Mouse (Mus musculus): ENCODE measurements at regions not wholly inside any gene's neighbourhood (a gene's known extent, or its start where the extent isn't known, plus 50 kb on each side); places are given as distances from the start of the nearest gene placed in this dataset.

GRCm38 (mm10) chr11:24340677-24341076 is 262.8 kb downstream of the Bcl11a start:
- no peak for DNase-seq (ENCODE audit: low spot score in 2 of 2)

- no peak for DNase-seq (ENCODE audit: low spot score in 2 of 2)
Observed at GRCm38 (mm10) chr11:24341650-24342049, 263.8 kb downstream of the Bcl11a start.

DNA sequence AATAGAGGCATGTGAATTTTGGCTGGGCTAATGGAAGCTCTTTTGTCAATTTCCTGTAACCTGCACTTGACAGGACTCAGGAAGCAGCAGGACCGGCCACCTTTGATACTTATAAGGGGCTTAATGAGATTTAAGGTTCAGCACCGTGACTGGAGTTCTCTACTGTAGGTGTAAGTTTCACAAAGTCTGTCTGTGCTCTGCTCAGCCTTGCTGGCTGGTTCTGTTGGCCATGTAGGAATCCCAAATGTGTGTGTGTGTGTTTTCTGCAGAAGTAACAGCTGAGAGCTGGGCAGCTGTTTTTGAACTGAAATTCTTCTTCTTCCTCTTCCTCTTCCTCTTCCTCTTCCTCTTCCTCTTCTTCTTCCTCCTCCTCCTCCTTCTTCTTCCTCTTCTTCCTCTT is 264.3 kb downstream of the Bcl11a start:
- no peak for DNase-seq (ENCODE audit: low spot score in 2 of 2)

DNA sequence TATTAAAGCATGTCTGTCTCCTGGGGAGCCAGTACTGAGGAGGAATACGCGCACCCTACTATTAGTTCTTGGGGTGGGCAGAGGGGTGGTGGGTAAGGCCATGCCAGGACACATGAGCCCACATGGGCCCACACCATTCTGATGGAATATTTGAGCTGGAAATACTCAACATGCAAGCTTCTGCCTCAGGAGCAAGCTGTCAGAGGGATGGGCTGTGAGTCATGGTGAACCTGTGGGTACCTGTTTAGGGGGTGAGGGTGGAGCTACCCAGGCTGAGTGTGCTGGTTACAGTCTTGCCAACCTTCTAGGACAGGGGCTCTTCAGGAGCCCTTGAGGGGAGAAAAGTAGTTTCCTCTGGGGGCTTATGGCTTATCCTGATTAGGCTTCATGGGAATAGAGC is 264.9 kb downstream of the Bcl11a start:
- no peak for DNase-seq (ENCODE audit: low spot score in 2 of 2)

DNA sequence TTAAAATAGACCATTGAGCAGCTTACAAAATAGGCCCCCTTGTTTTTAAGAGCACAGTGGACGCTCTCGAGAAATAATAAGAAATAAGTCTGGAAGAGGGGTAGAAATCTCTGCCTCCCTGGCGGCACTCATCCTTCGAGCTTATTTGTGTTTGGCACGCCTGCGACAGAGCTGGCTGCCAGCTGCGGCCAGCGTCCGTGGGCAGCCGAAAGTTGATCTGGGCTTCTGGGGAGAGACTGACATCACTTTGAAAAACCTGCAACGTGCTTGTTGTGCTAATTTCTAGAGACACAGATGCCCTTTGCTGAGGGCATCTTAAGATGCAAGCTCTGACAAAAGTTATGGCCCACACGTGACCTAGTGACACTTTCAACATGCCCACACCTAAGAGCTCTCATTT is 269.4 kb downstream of the Bcl11a start:
- DNase-seq (ENCODE audit: low spot score in 2 of 2) = no peak

DNA sequence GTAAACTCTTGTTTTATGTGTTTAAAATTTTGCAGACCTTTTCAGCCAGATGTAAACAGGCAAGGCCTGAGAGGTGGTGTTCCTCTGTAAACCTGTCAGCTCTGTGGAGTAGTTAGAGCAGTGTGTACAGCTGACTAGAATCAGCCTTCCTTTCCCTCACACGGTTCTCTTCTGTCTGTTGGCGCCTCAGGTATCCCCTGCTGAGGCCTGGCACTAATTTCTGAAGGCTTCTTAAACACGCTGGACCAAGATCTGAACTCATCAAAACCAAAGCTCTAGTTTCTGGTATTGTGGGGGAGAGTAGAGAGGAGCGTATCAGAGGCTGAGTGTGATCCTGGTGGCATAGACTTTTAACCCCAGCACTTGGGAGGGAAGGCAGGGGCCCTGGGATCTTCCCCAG is 270.9 kb downstream of the Bcl11a start:
- DNase-seq (ENCODE audit: low spot score in 2 of 2) = no peak

DNA sequence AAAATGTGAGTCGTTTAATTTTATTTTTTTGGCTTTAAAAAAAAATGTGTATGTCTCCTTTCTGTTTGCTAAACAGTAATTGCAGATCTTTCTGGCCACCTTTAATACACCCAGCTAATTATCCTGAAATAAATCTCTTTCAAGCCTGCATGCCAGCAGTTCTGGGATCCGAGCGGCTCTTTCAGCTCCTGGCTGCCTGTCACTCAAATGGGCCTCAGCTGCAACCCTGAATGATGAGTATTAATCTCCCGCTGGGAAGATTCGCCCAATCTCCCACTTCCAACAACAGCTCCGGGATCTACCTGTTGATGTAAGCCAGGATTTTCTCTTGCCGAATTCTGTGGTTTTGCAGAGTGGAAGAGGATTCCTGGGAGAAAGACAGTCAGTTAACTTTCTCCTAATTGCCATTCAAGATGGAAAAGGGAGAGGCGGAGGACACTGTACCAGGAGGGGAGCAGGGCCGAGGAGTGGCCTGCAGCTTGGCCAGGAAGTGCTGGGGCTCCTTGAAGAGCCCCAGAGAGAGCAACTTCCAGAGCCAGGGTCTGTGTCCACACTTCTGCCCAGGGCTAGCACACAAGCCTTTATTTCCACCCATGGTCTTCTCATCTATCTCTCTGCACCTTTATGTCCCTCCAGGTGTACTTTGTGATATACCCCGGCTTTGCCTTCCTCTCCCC is 272.2 kb downstream of the Bcl11a start:
- no peak for DNase-seq (ENCODE audit: low spot score in 2 of 2)

DNA sequence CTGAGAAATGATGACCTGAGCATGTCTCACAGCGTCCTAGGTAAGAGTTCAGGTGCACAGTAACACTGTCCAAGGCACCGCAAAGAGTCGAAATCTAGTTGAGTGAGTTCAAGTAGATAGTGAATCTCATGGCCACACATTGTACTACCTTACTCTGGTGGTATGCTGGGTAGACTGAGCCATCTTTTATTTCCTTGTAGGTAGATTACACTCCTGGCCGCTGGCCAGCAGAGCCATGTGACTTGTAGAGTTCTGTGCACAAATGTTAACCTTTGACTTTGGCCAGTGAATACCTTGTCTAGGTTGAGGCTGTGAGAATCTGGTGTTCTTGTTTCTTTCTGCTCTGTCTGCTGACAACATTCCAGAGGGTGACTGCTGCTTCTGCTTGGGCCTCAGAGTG is 273.0 kb downstream of the Bcl11a start:
- DNase-seq (ENCODE audit: low spot score in 2 of 2) = no peak

DNA sequence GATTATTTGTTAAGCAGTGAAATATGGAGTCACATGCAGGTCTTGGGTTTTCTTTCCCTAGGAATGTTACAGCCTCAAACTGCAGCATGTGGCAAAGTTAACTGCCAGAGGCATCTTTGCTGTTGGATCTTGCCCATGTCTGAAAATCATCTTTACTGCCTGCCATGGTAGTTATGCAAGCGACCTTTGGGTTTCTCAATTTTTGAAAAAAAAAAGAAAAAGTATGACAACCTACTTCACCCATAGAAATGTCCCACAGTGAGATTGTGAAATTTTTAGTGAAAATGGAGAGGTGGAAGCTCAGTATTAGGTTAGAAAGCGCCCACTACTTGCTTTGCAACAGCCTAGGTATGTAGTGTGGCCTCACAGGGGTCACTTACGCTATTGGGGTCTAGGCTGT is 274.2 kb downstream of the Bcl11a start:
- no peak for DNase-seq (ENCODE audit: low spot score in 2 of 2)

- peak; percentile 9 to 42 for DNase-seq (ENCODE audit: low spot score in 2 of 2)
Observed at GRCm38 (mm10) chr11:24353056-24353455, 275.2 kb downstream of the Bcl11a start.

GRCm38 (mm10) chr11:24357388-24357787 is 279.5 kb downstream of the Bcl11a start:
- DNase-seq (ENCODE audit: low spot score in 2 of 2) = no peak

DNA sequence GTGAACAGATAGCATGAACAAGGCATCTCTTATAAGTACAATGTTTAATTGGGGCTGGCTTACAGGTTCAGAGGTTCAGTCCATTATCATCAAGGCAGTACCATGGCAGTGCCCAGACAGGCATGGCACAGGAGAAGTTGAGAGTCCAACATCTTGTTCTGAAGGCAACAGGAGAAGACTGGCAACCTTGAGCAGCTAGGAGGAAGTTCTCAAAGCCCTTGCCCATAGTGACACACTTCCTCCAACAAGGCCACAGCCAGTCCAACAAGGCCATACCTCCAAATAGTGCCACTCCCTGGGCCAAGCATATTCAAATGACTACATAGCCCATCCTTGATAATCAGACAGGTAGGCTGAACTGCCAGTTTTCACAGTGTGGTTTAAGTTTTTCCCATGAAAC is 281.2 kb downstream of the Bcl11a start:
- no peak for DNase-seq (ENCODE audit: low spot score in 2 of 2)

GRCm38 (mm10) chr11:24361998-24362687 is 284.3 kb downstream of the Bcl11a start:
- no peak for DNase-seq (ENCODE audit: low spot score in 2 of 2)

DNA sequence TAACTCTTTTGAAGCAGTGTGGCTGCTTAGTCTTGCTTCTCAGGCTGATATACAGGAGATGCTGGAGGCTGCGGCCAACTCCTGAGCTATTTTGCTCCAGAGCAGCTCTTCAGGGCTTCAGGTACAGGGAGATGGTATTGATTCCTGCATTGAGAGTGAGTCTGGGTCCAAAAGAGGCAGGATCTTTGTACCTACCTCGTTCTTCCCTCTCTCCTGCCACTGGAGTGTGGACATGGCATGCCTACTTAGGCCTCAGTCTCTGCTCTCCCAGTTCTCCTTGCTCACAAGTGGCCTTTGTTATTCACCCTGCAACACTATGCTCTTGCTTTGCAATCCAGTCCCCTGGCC is 284.8 kb downstream of the Bcl11a start:
- no peak for DNase-seq (ENCODE audit: low spot score in 2 of 2)

- peak in 1 of 2 experiments; percentile 12 for DNase-seq (ENCODE audit: low spot score in 2 of 2)
Observed at GRCm38 (mm10) chr11:24363418-24364364, 285.8 kb downstream of the Bcl11a start.

- DNase-seq (ENCODE audit: low spot score in 2 of 2) = no peak
Observed at GRCm38 (mm10) chr11:24370198-24370860, 292.5 kb downstream of the Bcl11a start.

DNA sequence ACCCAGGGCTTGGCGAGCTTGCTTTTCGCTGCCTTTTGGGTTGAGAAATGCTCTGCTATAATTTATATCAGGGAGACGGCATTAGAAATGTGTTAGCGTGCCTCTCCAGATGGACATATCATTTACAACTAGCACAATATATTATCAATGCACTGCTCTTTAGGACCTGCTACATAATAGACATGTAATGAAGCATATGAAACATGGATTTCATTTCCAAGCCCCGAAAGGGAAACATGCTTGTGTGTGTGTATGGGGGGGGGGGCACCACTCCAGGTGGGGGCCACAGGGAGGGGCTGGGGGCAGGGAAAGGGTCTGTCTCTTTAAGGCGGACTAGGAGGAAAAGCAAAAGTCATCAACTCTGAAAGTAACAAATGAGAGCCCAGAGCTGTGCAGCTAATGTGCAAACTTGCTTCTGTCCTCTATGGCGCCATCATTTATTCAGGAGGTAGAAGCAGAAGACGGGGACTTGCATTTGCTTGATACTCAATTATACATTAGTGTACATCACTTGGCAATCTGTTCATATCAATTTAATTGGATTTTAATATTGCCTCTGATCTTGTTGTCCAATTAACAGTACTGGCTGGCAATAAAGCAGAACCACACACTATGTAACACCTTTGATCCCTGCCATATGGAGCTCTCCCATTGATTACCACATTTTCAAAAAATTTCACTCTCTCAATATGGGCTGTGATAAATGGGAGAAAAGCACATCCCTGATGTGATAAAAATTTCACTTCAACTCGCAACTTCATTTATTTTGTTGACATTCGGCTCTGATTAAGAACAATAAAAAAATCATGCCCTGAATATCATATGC is 293.2 kb downstream of the Bcl11a start:
- DNase-seq (ENCODE audit: low spot score in 2 of 2) = no peak

GRCm38 (mm10) chr11:24371687-24371950 is 293.8 kb downstream of the Bcl11a start:
- no peak for DNase-seq (ENCODE audit: low spot score in 2 of 2)

DNA sequence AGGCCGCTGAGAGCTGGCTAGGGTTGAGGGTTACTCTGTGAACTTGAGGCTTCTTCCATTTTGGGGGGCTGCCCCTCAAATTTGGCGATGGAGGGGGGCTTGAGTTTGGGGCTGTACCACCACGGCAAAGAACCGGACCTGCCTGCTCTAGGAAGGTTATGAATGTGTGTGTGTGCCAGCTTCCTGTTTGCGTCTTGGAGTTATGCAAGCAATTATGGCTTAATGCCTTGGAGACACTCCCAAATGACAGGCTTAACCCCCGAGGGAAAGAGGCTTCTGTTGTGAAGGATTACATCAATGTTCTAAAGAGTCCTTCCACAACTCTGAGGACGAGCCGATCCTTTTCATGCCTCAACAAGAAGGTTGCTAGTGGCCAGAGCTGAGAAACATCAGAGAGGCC is 294.1 kb downstream of the Bcl11a start:
- no peak for DNase-seq (ENCODE audit: low spot score in 2 of 2)

DNA sequence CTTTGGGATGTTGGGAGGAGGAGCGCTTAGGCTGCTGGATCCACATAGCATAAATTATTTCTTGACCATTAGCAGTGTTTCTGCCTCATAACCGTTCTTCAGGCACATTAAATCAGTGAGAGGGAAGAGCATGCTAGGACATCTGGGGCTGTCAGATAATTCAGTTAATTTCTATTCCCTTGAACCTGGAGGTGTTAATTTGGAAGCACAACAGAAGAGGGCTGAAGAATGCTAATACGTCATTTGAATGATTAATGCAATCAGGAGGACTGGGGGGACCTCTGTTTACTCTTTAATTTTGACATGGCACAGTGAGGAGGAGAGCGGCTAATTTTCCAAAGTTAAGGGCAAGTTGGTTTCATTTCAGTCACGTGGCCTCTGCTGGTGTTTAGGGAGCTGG is 294.8 kb downstream of the Bcl11a start:
- DNase-seq (ENCODE audit: low spot score in 2 of 2) = no peak

- no peak for DNase-seq (ENCODE audit: low spot score in 2 of 2)
Observed at GRCm38 (mm10) chr11:24373301-24373700, 295.4 kb downstream of the Bcl11a start.
